Mouse (Mus musculus) MEL (cell line): ENCODE data around the gene Rps5. TPM values are rescaled to one million over a fixed set of nuclear protein-coding genes. Genes with fewer than 3 reads are reported as not detected.

Source experiments
- polyA plus RNA-seq, 2 experiments: library from polyadenylated mRNA; stranded (reverse) in 1 of 2; unstranded in 1 of 2; fragments of >175 nt in 1 of 2; fragments of >200 nt in 1 of 2; gene quantifications; 2 replicates each; pipeline versions ENCODE4 v1.2.1 to v1.2.4; 2012; ENCODE audit warnings: low replicate concordance in 2 of 2, low read depth in 1 of 2; ENCODE audit not compliant: insufficient read length in 2 of 2, insufficient read depth in 1 of 2, missing spikeins in 1 of 2
- total RNA-seq: library from RNA; depleted of rRNA; stranded (reverse); fragments of 300-350 nt; gene quantifications from 2 replicates; pipeline ENCODE4 v1.2.3, GENCODE M21; 2012; rRNA removed

Rps5 gene
- total and polyA plus RNA-seq, 3 experiments = 960 to 4,196 (median 2,915) TPM

Other genes with a start within 250 kb of the Rps5 start
- not detected in 2 replicates for gene Vmn2r55, start 237.3 kb upstream of the Rps5 start, total RNA-seq
- gene Vmn2r55, start 237.3 kb upstream of the Rps5 start, polyA plus RNA-seq = not detected
- not detected in 2 replicates for gene Vmn2r56, start 187.3 kb upstream of the Rps5 start, total RNA-seq
- gene Vmn2r56, start 187.3 kb upstream of the Rps5 start, polyA plus RNA-seq = not detected
- not detected in 2 replicates for gene Zscan18, start 118.7 kb upstream of the Rps5 start, total RNA-seq
- under 1 TPM in 1 of 2 experiments, not detected in 1; 0.04 TPM for gene Zscan18, start 118.7 kb upstream of the Rps5 start, polyA plus RNA-seq
- 2.8 and 3.2 TPM in 2 replicates for gene Zfp329, start 103.4 kb upstream of the Rps5 start, total RNA-seq
- gene Zfp329, start 103.4 kb upstream of the Rps5 start, polyA plus RNA-seq = 1 to 10 TPM in 1 of 2 experiments, not detected in 1; 3.4 TPM
- gene Zfp110, start 87.5 kb upstream of the Rps5 start, total RNA-seq = 27.5 and 28.2 TPM in 2 replicates
- gene Zfp110, start 87.5 kb upstream of the Rps5 start, polyA plus RNA-seq = 10 to 100 TPM; 17.0 to 86.6 TPM
- gene Zfp128, start 41.1 kb upstream of the Rps5 start, total RNA-seq = 1.1 TPM in 2 replicates
- gene Zfp128, start 41.1 kb upstream of the Rps5 start, polyA plus RNA-seq = 1 to 10 TPM in 1 of 2 experiments, not detected in 1; 1.5 TPM
- gene Zscan22, start 24.5 kb upstream of the Rps5 start, total RNA-seq = 1.3 and 2.5 TPM in 2 replicates
- gene Zscan22, start 24.5 kb upstream of the Rps5 start, polyA plus RNA-seq = 1 to 10 TPM in 1 of 2 experiments, not detected in 1; 7.1 TPM
- gene Rnf225, start 5.1 kb downstream of the Rps5 start, total RNA-seq = 0.89 and 1.0 TPM in 2 replicates
- gene Rnf225, start 5.1 kb downstream of the Rps5 start, polyA plus RNA-seq = 1 to 10 TPM in 1 of 2 experiments, not detected in 1; 2.3 TPM
- gene Zfp324, start 43.5 kb downstream of the Rps5 start, total RNA-seq = 5.9 and 9.9 TPM in 2 replicates
- gene Zfp324, start 43.5 kb downstream of the Rps5 start, polyA plus RNA-seq = 1 to 10 TPM in 1 of 2 experiments, not detected in 1; 5.2 TPM
- gene Zfp446, start 55.6 kb downstream of the Rps5 start, total RNA-seq = 3.4 TPM in 2 replicates
- 1 to 10 TPM in 1 of 2 experiments, not detected in 1; 4.9 TPM for gene Zfp446, start 55.6 kb downstream of the Rps5 start, polyA plus RNA-seq
- gene Slc27a5, start 75.9 kb downstream of the Rps5 start, total RNA-seq = not detected in 2 replicates
- gene Slc27a5, start 75.9 kb downstream of the Rps5 start, polyA plus RNA-seq = under 1 TPM in 1 of 2 experiments, not detected in 1; 0.13 TPM
- gene Trim28, start 76.8 kb downstream of the Rps5 start, total RNA-seq = 605 and 702 TPM in 2 replicates
- gene Trim28, start 76.8 kb downstream of the Rps5 start, polyA plus RNA-seq = 1,000 to 10,000 TPM in 1 of 2 experiments, 100 to 1,000 TPM in 1; 104 to 1,160 TPM
- 15.8 and 16.8 TPM in 2 replicates for gene Zbtb45, start 87.7 kb downstream of the Rps5 start, total RNA-seq
- 10 to 100 TPM in 1 of 2 experiments, not detected in 1; 36.3 TPM for gene Zbtb45, start 87.7 kb downstream of the Rps5 start, polyA plus RNA-seq
- 94.9 and 100 TPM in 2 replicates for gene Chmp2a, start 112.5 kb downstream of the Rps5 start, total RNA-seq
- 100 to 1,000 TPM in 1 of 2 experiments, not detected in 1; 180 TPM for gene Chmp2a, start 112.5 kb downstream of the Rps5 start, polyA plus RNA-seq
- gene Ube2m, start 116.0 kb downstream of the Rps5 start, total RNA-seq = 134 and 148 TPM in 2 replicates
- gene Ube2m, start 116.0 kb downstream of the Rps5 start, polyA plus RNA-seq = 100 to 1,000 TPM in 1 of 2 experiments, not detected in 1; 336 TPM
- gene Mzf1, start 132.5 kb downstream of the Rps5 start, total RNA-seq = 0.77 and 0.85 TPM in 2 replicates
- gene Mzf1, start 132.5 kb downstream of the Rps5 start, polyA plus RNA-seq = 1 to 10 TPM in 1 of 2 experiments, not detected in 1; 2.4 TPM
- gene Vmn1r85, start 172.9 kb downstream of the Rps5 start, total RNA-seq = not detected in 2 replicates
- not detected for gene Vmn1r85, start 172.9 kb downstream of the Rps5 start, polyA plus RNA-seq
- not detected in 2 replicates for gene Vmn1r86, start 197.6 kb downstream of the Rps5 start, total RNA-seq
- not detected for gene Vmn1r86, start 197.6 kb downstream of the Rps5 start, polyA plus RNA-seq
- gene Vmn1r87, start 217.9 kb downstream of the Rps5 start, total RNA-seq = not detected in 2 replicates
- gene Vmn1r87, start 217.9 kb downstream of the Rps5 start, polyA plus RNA-seq = under 1 TPM in 1 of 2 experiments, not detected in 1; 0.01 TPM
- gene Vmn1r88, start 237.3 kb downstream of the Rps5 start, total RNA-seq = 0.04 TPM in 1 of 2 replicates, not detected in the other
- gene Vmn1r88, start 237.3 kb downstream of the Rps5 start, polyA plus RNA-seq = not detected